Mouse (Mus musculus) right cerebral cortex, postnatal 36 days (tissue): Measurements from ENCODE around the gene Odf2l.

Experiments
- DNase-seq, 2 experiments: peaks; one replicate each; pipeline ENCODE4 v3.0.0; 2022; ENCODE audit warnings: low spot score in 2 of 2, mixed read lengths in 1 of 2

Odf2l gene

GRCm38 (mm10) chr3:145140236-145140635 lies 21.8 kb downstream of the Odf2l start:
- DNase-seq = no peak

GRCm38 (mm10) chr3:145142925-145143324 lies 24.5 kb downstream of the Odf2l start:
- no peak for DNase-seq

GRCm38 (mm10) chr3:145143856-145144255 lies 25.5 kb downstream of the Odf2l start:
- DNase-seq = no peak

GRCm38 (mm10) chr3:145146871-145147270 lies 28.5 kb downstream of the Odf2l start:
- no peak for DNase-seq

- no peak for DNase-seq
These were observed 29.1 kb downstream of the Odf2l start for GRCm38 (mm10) chr3:145147483-145147882.

GRCm38 (mm10) chr3:145147952-145148351 lies 29.6 kb downstream of the Odf2l start:
- no peak for DNase-seq

GRCm38 (mm10) chr3:145151092-145151491 lies 32.7 kb downstream of the Odf2l start:
- DNase-seq = no peak

- DNase-seq = no peak
These were observed 33.5 kb downstream of the Odf2l start for GRCm38 (mm10) chr3:145151933-145152332.

GRCm38 (mm10) chr3:145156883-145157282 lies 38.5 kb downstream of the Odf2l start:
- no peak for DNase-seq

- DNase-seq = no peak
These were observed 40.1 kb downstream of the Odf2l start for GRCm38 (mm10) chr3:145158441-145158840.

GRCm38 (mm10) chr3:145166741-145167140 lies 48.4 kb downstream of the Odf2l start:
- DNase-seq = no peak

GRCm38 (mm10) chr3:145167766-145168165 lies 49.4 kb downstream of the Odf2l start:
- no peak for DNase-seq

- no peak for DNase-seq
These were observed 50.7 kb downstream of the Odf2l start for GRCm38 (mm10) chr3:145168844-145169696.

GRCm38 (mm10) chr3:145170028-145170427 lies 51.6 kb downstream of the Odf2l start:
- no peak for DNase-seq

GRCm38 (mm10) chr3:145170604-145171389 lies 52.4 kb downstream of the Odf2l start:
- DNase-seq = no peak

- DNase-seq = no peak
These were observed 53.1 kb downstream of the Odf2l start for GRCm38 (mm10) chr3:145171390-145172060.

- no peak for DNase-seq
These were observed 66.3 kb downstream of the Odf2l start for GRCm38 (mm10) chr3:145184645-145185044.

- DNase-seq = no peak
These were observed 73.6 kb downstream of the Odf2l start for GRCm38 (mm10) chr3:145191972-145192371.

GRCm38 (mm10) chr3:145195240-145195923 lies 77.0 kb downstream of the Odf2l start:
- no peak for DNase-seq

GRCm38 (mm10) chr3:145198050-145198449 lies 79.7 kb downstream of the Odf2l start:
- no peak for DNase-seq
